Mouse (Mus musculus) heart, postnatal 0 days (tissue): ENCODE measurements around the gene Sparc.

ENCODE experiments used
- CTCF ChIP-seq: IDR thresholded peaks from 2 replicates; pipeline ENCODE4 v1.5.1; 2016; ENCODE audit warnings: antibody characterized with exemption, control low read depth, low read depth
- EP300 ChIP-seq: IDR thresholded peaks from 2 replicates; pipeline ENCODE4 v1.6.1; 2016; ENCODE audit warnings: antibody characterized with exemption, low read depth

GRCm38 (mm10) chr11:55386424-55387063, 36.4 kb downstream of the Sparc start:
- TF ChIP-seq CTCF (peak; percentile 99), EP300 (no peak)
